Mouse (Mus musculus): ENCODE data around the gene Map7d1. TPM values are rescaled to one million over a fixed set of nuclear protein-coding genes. Genes with fewer than 3 reads are reported as not detected.

Gene Map7d1
- polyA plus RNA-seq, 1 experiment from 2014 or later = 59.8 TPM

DNA sequence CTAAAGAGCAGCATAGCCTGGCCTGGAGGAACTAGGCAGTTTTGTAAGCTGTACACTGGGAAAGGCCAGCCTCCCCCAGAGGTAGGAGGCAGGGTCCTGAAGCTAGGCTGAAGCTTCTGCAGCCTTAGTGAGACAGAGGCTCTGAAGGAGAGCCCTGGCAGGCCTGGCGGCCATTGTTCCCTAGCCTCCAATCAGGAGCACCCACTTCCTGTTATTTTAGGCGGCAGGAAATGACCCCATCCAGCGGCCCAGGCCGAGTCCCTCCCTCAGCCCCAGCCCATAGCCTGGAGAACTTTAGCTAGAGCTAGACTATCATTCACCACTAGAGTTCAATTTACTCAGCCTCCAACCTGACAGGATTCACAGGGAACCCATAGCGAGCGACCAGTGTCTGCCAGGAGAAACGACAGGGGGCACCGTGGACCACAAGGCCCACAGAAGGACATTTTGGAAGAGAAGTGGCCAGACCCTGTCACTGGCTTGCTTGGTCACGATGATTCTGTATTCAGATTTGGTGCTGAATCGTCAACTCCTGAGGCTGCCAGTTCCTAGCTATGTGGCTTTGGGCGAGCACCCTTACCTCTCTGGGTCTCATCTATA, 4.4 kb downstream of the Map7d1 start:
- H3K4me1 ChIP-seq (ENCODE audit: control insufficient read depth, insufficient read depth, low read depth, low read length) = peaks cover 48% of the 10 kb centered on the region
- no peaks in the 10 kb centered on the region for H3K27me3 ChIP-seq (replicated peaks; ENCODE audit: control insufficient read depth, insufficient read depth, low read length)
- H3K9ac ChIP-seq (ENCODE audit: low read depth, low read length) = 0 out of 2 replicates have a peak overlapping the region, but pooled peaks have one; percentile 23
- H3K4me3 ChIP-seq (ENCODE audit: low read length) = no peak overlapping the region
- 0 out of 2 replicates have a peak overlapping the region, but pooled peaks have one; percentile 17 for H3K4me2 ChIP-seq (ENCODE audit: low read length)
- no peaks in the 10 kb centered on the region for H3K36me3 ChIP-seq (ENCODE audit: control insufficient read depth, insufficient read depth, low read length)
- WGBS = 67% methylated on average over 11 of the region's 11 CpGs
- no peaks in the 10 kb centered on the region for H3K9me3 ChIP-seq (ENCODE audit: control insufficient read depth, low read length)
- ATAC-seq = no peak
- peak overlapping the region; percentile 3; the same call in 1 of the 2 replicates for H3K27ac ChIP-seq (ENCODE audit: low read depth, low read length)

DNA sequence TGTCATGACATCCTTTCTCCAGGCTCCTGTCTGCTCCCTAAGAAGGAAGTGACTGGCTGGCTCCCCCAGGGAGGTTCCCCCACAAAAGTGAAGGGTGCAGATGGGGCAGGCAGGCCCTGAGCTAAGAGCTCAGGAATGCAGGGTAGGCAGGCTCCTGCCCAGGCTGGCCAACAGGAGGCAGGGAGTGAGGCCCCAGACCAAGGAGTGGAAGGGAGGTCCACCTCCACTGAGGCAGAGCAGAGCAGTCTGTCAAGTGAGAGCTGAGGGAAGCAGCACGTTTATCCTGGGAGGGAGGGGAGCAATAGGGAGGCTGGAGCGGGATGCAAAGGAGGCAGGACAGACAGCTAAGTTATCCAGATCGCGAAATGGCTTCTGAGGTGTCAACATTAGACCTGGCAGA, 5.5 kb downstream of the Map7d1 start:
- Histone ChIP-seq H3K4me2 (ENCODE audit: low read length) (no peak overlapping the region), H3K4me1 (ENCODE audit: control insufficient read depth, insufficient read depth, low read depth, low read length) (peaks cover 48% of the 10 kb centered on the region), H3K36me3 (ENCODE audit: control insufficient read depth, insufficient read depth, low read length) (no peaks in the 10 kb centered on the region), H3K27ac (ENCODE audit: low read depth, low read length) (no peak overlapping the region), H3K9me3 (ENCODE audit: control insufficient read depth, low read length) (no peaks in the 10 kb centered on the region), H3K9ac (ENCODE audit: low read depth, low read length) (peak overlapping the region; percentile 22; the same call in 1 of the 2 replicates), H3K27me3 (replicated peaks; ENCODE audit: control insufficient read depth, insufficient read depth, low read length) (no peaks in the 10 kb centered on the region), H3K4me3 (ENCODE audit: low read length) (no peak overlapping the region)
- 49% methylated on average over 4 of the region's 4 CpGs for WGBS
- no peak for ATAC-seq

DNA sequence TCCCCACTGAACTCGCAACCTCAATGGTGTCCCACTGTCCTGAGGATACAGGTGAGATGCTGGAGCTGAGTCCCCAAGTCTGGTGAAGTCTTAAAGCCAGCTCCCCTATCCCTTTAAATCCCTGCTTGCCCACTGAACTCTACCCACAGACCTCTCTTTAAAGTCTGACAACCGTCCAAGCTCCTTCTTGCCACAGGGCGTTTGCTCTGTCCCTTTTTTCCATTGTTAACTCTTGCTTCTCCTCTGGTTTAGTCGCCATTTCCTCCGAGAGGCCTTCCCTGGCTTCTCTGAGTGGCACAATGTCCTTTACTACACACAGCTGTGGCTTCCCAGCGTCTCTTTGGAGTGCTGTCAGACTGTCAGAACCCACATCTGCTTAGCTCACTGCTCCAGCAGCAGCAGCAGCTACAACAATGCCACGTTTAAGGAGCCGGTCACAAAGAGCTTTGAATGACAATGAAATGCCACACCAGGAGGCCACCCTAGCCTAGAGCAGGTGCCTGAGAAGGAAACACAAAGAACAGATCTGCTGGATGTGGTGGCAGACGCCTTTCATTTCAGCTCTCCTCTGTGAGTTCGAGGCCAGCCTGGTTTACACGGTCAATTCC, 7.8 kb downstream of the Map7d1 start:
- Histone ChIP-seq H3K27ac (ENCODE audit: low read depth, low read length) (peak overlapping the region; percentile 47; the same call in 1 of the 2 replicates), H3K4me3 (ENCODE audit: low read length) (no peak overlapping the region), H3K36me3 (ENCODE audit: control insufficient read depth, insufficient read depth, low read length) (no peaks in the 10 kb centered on the region), H3K4me2 (ENCODE audit: low read length) (peak overlapping the region; percentile 27; the same call in 1 of the 2 replicates), H3K9me3 (ENCODE audit: control insufficient read depth, low read length) (no peaks in the 10 kb centered on the region), H3K4me1 (ENCODE audit: control insufficient read depth, insufficient read depth, low read depth, low read length) (peaks cover 34% of the 10 kb centered on the region), H3K9ac (ENCODE audit: low read depth, low read length) (peak overlapping the region; percentile 47), H3K27me3 (replicated peaks; ENCODE audit: control insufficient read depth, insufficient read depth, low read length) (no peaks in the 10 kb centered on the region)
- ATAC-seq = no peak
- 9% methylated on average over 11 of the region's 11 CpGs for WGBS

DNA sequence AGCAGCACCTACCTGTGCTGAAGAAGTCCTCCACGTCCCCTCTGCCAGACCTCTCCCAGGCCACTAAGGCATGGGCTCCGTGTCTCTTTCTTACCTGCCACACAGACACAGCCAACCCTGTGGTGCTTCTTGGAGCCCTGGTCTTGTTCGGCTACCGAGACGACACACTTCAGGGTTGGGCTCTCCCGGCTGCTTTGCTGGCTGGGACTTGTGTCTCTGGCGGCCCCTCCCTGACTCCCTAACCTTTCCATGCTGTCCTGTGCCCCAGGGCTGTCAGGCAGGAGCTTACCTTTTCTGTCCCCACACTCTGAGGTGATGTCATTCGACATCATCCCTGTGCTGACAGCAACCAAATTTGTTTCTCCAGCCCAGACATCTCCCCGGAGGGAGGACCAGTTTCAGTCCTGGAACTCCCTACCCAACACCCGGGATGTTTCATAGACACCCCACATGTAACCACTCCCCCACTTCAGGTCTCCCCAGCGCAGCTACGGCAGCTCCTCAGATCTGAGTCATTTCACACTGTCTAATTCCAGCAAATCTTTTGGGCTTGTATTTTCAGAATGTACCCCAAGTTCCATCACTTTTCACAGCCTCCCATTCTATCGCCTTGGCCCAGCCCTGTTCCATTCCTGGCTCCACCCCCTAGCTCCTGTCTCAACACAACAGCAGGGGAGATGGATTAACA, 9.8 kb downstream of the Map7d1 start:
- ATAC-seq = no peak
- H3K4me3 ChIP-seq (ENCODE audit: low read length) = no peak overlapping the region
- 87% methylated on average over 13 of the region's 13 CpGs for WGBS
- H3K27ac ChIP-seq (ENCODE audit: low read depth, low read length) = no peak overlapping the region
- peaks cover 16% of the 10 kb centered on the region for H3K4me1 ChIP-seq (ENCODE audit: control insufficient read depth, insufficient read depth, low read depth, low read length)
- H3K9me3 ChIP-seq (ENCODE audit: control insufficient read depth, low read length) = no peaks in the 10 kb centered on the region
- no peak overlapping the region for H3K9ac ChIP-seq (ENCODE audit: low read depth, low read length)
- H3K4me2 ChIP-seq (ENCODE audit: low read length) = no peak overlapping the region
- no peaks in the 10 kb centered on the region for H3K27me3 ChIP-seq (replicated peaks; ENCODE audit: control insufficient read depth, insufficient read depth, low read length)
- H3K36me3 ChIP-seq (ENCODE audit: control insufficient read depth, insufficient read depth, low read length) = peaks cover 7% of the 10 kb centered on the region

DNA sequence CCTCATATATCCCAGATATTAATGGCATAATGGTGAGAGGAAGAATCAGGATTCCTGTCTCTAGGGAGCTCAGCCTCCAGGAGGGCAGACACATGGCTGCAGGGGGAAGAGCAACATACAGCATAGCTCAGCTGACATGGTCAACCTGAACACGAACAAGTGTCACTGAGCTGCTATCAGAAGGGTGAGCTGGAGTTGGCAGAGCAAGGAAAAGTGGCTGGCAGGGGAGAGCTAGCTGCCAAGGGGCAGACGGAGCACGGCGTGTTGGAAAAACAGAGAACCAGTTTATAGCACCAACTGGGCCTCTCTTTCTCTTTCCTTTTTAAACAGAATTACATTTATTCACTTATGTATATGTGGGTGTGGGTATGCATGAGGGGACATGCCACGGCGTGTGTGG, 13.6 kb downstream of the Map7d1 start:
- Histone ChIP-seq H3K4me2 (ENCODE audit: low read length) (no peak overlapping the region), H3K27ac (ENCODE audit: low read depth, low read length) (no peak overlapping the region), H3K4me3 (ENCODE audit: low read length) (no peak overlapping the region), H3K9ac (ENCODE audit: low read depth, low read length) (no peak overlapping the region), H3K27me3 (replicated peaks; ENCODE audit: control insufficient read depth, insufficient read depth, low read length) (no peaks in the 10 kb centered on the region), H3K4me1 (ENCODE audit: control insufficient read depth, insufficient read depth, low read depth, low read length) (no peaks in the 10 kb centered on the region), H3K9me3 (ENCODE audit: control insufficient read depth, low read length) (no peaks in the 10 kb centered on the region), H3K36me3 (ENCODE audit: control insufficient read depth, insufficient read depth, low read length) (peaks cover 20% of the 10 kb centered on the region)
- WGBS = 84% methylated on average over 6 of the region's 6 CpGs
- ATAC-seq = no peak

DNA sequence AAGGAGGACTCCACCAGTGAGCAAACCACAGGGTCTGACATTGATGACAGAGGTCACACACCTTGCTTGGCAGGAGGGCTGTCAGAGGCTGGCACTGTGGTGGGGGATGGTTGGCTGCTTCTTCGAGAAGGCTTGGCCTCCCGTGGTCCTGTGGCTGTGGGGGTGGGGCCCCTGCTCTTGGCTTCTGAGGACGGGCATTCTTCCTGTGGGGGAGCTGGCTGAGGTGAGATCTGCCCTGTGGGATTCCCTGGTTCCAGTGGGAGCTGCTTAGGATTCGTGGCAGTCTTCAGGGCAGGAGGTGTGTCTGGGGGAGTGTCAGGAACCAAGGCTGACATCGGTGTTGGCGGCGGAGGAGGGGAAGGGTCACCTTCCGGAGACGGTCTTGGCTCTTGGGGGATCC, 14.2 kb downstream of the Map7d1 start:
- no peak overlapping the region for H3K9ac ChIP-seq (ENCODE audit: low read depth, low read length)
- H3K27ac ChIP-seq (ENCODE audit: low read depth, low read length) = no peak overlapping the region
- 60% methylated on average over 9 of the region's 9 CpGs for whole genome bisulfite sequencing
- H3K4me1 ChIP-seq (ENCODE audit: control insufficient read depth, insufficient read depth, low read depth, low read length) = no peaks in the 10 kb centered on the region
- peaks cover 23% of the 10 kb centered on the region for H3K36me3 ChIP-seq (ENCODE audit: control insufficient read depth, insufficient read depth, low read length)
- H3K4me3 ChIP-seq (ENCODE audit: low read length) = no peak overlapping the region
- no peaks in the 10 kb centered on the region for H3K27me3 ChIP-seq (replicated peaks; ENCODE audit: control insufficient read depth, insufficient read depth, low read length)
- no peak overlapping the region for H3K4me2 ChIP-seq (ENCODE audit: low read length)
- H3K9me3 ChIP-seq (ENCODE audit: control insufficient read depth, low read length) = no peaks in the 10 kb centered on the region
- no peak; the same call in 1 of the 2 replicates for ATAC-seq

DNA sequence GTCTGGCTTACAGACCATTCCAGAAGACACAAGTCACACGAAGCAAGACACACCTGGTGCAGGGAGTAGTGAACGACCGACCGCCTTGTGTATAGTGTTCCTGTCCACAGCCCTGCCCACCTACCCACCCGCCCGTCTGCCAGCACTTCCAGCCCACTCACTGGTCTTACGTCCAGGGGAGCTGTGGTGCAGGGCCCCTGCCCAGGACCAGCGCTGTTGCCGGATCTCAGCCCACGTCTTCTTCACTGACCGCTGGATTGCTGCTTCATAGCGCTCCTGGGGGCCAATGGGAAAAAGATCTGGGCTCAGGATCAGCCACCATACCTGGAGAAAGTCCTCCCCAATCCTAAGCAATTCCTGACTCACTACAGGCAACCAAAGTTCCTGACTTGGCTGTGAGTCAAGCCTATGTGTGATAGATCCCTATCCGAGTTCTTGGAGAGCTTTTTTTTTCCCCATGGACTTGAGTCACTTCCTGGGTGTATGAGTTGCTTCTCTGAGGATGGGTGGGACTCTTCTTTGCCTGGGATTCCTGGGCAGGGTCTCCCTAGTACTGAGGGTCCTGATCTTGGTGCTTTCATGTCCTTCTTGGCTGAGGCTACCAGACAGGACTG, 16.2 kb downstream of the Map7d1 start:
- no peaks in the 10 kb centered on the region for H3K9me3 ChIP-seq (ENCODE audit: control insufficient read depth, low read length)
- no peaks in the 10 kb centered on the region for H3K4me1 ChIP-seq (ENCODE audit: control insufficient read depth, insufficient read depth, low read depth, low read length)
- no peak for ATAC-seq
- no peak overlapping the region for H3K27ac ChIP-seq (ENCODE audit: low read depth, low read length)
- peaks cover 35% of the 10 kb centered on the region for H3K36me3 ChIP-seq (ENCODE audit: control insufficient read depth, insufficient read depth, low read length)
- 87% methylated on average over 13 of the region's 13 CpGs for WGBS
- no peak overlapping the region for H3K4me2 ChIP-seq (ENCODE audit: low read length)
- H3K27me3 ChIP-seq (replicated peaks; ENCODE audit: control insufficient read depth, insufficient read depth, low read length) = no peaks in the 10 kb centered on the region
- H3K4me3 ChIP-seq (ENCODE audit: low read length) = no peak overlapping the region
- H3K9ac ChIP-seq (ENCODE audit: low read depth, low read length) = no peak overlapping the region

DNA sequence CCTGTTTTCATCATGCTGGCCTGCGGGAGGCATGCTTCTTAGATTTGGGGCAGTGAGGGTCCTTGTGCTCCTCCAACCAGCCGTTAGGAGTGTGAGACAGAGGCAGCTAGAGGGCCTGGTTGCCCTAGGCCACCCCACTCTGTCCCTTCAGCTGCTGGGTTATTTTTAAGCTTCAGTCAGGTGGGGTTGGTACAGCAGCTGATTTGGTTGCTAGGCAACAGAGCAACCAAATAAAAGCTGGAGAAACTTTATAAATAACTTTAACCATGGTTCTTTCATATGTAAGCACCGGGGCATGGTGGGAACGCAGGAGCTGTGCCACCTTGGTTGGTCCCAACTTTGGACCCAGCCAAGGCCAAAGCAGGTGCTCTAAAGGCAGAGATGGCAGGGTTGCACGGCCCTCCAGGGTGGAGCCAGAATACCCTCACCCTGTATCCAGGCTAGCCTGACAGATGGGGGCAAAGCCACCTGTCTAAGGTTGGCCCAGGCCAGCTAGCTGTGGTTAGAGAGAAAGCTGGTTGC, 18.4 kb downstream of the Map7d1 start:
- no peak overlapping the region for H3K4me3 ChIP-seq (ENCODE audit: low read length)
- WGBS = 56% methylated on average over 5 of the region's 5 CpGs
- no peak overlapping the region for H3K9ac ChIP-seq (ENCODE audit: low read depth, low read length)
- H3K4me2 ChIP-seq (ENCODE audit: low read length) = no peak overlapping the region
- H3K4me1 ChIP-seq (ENCODE audit: control insufficient read depth, insufficient read depth, low read depth, low read length) = no peaks in the 10 kb centered on the region
- 0 out of 2 replicates have a peak, but pooled peaks have one; percentile 27 for ATAC-seq
- H3K27me3 ChIP-seq (replicated peaks; ENCODE audit: control insufficient read depth, insufficient read depth, low read length) = no peaks in the 10 kb centered on the region
- no peak overlapping the region for H3K27ac ChIP-seq (ENCODE audit: low read depth, low read length)
- peaks cover 56% of the 10 kb centered on the region for H3K36me3 ChIP-seq (ENCODE audit: control insufficient read depth, insufficient read depth, low read length)
- H3K9me3 ChIP-seq (ENCODE audit: control insufficient read depth, low read length) = no peaks in the 10 kb centered on the region
